Mouse (Mus musculus): ENCODE measurements at regions not wholly inside any gene's neighbourhood (a gene's known extent, or its start where the extent isn't known, plus 50 kb on each side); places are given as distances from the start of the nearest gene placed in this dataset.

DNA sequence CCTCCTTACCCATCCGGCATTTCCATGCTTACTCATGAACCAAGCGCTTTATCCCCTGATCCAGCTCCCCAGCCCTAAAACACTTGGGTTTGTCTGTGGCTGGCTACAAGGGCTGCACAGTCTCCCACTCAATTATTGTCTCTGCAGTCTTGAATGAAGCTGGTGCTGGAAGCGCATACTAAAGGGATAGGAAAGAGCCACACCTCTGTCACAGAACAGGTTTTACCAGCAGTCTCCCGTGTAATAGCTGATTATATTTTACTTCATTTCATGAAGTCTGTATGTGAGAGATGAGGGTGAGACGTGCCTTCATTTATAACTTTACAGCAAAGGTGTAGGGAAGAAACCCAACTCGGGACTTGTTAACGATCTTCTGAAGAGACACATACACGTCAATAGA, 167.0 kb upstream of the Adgrl2 start:
- no peak for ATAC-seq (replicated peaks; ENCODE audit: insufficient number of reproducible peaks, insufficient read depth, low FRiP score, low read depth)
- Histone ChIP-seq H3K27ac (no peak overlapping the region), H3K9ac (no peak overlapping the region), H3K4me2 (no peak overlapping the region), H3K4me1 (replicated peaks) (0 out of 2 replicates have a peak, but pooled peaks cover 2% of the 10 kb centered on the region), H3K9me3 (replicated peaks) (no peaks in the 10 kb centered on the region), H3K36me3 (no peaks in the 10 kb centered on the region), H3K27me3 (no peaks in the 10 kb centered on the region), H3K4me3 (no peak overlapping the region)
- 81% methylated on average over 8 of the region's 8 CpGs for WGBS

DNA sequence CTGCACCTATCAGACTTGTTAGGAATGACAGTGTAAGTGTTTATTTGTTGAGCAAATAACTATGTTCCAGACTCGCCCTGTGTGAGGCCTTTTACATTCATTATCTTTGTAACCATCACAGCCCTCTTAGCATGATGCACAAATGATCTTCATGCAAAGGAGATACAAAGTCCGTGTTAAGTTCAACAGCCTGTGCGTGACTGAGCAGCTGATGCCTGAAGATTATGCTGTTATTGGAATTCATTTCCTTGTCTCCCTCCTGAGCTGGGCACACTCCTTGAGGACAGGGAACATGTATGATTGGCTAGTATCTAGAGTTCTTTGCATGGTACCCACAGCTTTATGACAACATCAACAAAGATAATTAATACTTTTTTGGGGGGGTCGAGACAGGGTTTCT, 162.0 kb upstream of the Adgrl2 start:
- Histone ChIP-seq H3K4me1 (replicated peaks) (0 out of 2 replicates have a peak, but pooled peaks cover 2% of the 10 kb centered on the region), H3K9me3 (replicated peaks) (no peaks in the 10 kb centered on the region), H3K4me2 (no peak overlapping the region), H3K27me3 (no peaks in the 10 kb centered on the region), H3K4me3 (no peak overlapping the region), H3K9ac (no peak overlapping the region), H3K36me3 (no peaks in the 10 kb centered on the region), H3K27ac (no peak overlapping the region)
- no peak for ATAC-seq (replicated peaks; ENCODE audit: insufficient number of reproducible peaks, insufficient read depth, low FRiP score, low read depth)
- WGBS: 66% methylated on average over 4 of the region's 4 CpGs

DNA sequence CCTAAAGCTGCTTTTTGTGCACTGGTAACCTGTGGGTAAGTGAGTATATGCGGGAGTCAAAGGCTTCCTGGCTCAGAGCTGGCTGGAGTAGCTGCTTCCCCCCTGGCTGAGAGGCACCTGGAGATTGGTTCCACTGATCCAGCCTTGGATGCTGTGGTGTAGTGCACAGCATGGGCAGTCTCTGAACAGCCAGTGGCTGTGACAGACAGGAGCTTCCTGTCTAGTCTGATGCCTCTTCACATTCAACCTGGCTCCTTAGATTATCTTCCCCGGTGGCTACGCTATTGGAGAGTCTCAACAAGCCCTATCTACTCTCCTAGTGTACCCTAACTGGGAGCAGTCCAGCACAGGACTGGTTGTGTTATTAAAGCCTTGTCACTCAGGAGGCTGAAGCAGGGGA, 160.4 kb upstream of the Adgrl2 start:
- Histone ChIP-seq H3K27me3 (no peaks in the 10 kb centered on the region), H3K4me3 (no peak overlapping the region), H3K4me2 (no peak overlapping the region), H3K9me3 (replicated peaks) (no peaks in the 10 kb centered on the region), H3K27ac (no peak overlapping the region), H3K36me3 (no peaks in the 10 kb centered on the region), H3K4me1 (replicated peaks) (0 out of 2 replicates have a peak, but pooled peaks cover 2% of the 10 kb centered on the region), H3K9ac (no peak overlapping the region)
- ATAC-seq (replicated peaks; ENCODE audit: insufficient number of reproducible peaks, insufficient read depth, low FRiP score, low read depth): no peak
- WGBS: 44% methylated on average over 3 of the region's 3 CpGs

DNA sequence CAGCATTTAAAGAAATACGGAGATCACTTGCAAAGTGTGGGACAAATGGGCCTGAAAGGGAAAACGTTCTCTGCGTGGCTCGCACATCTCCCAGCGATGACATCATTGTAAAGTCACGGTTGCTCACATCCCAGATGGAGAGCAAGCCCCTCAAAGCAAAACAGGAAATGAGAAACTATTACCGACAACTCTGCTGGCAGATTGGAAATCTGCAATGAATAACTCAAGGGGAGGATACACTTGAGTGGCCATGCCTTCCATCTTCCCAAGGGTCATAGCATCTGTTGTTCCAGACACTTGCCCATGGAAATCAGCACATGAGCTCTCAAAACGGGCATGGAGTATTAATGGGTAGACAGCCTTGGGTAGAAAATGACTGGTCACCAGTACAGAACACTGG, 158.3 kb upstream of the Adgrl2 start:
- no peak overlapping the region for H3K4me3 ChIP-seq
- H3K27me3 ChIP-seq: no peaks in the 10 kb centered on the region
- H3K9me3 ChIP-seq (replicated peaks): no peaks in the 10 kb centered on the region
- H3K4me2 ChIP-seq: no peak overlapping the region
- no peak overlapping the region for H3K27ac ChIP-seq
- 69% methylated on average over 8 of the region's 8 CpGs for WGBS
- no peak for ATAC-seq (replicated peaks; ENCODE audit: insufficient number of reproducible peaks, insufficient read depth, low FRiP score, low read depth)
- H3K9ac ChIP-seq: no peak overlapping the region
- H3K4me1 ChIP-seq (replicated peaks): no peaks in the 10 kb centered on the region
- H3K36me3 ChIP-seq: no peaks in the 10 kb centered on the region

DNA sequence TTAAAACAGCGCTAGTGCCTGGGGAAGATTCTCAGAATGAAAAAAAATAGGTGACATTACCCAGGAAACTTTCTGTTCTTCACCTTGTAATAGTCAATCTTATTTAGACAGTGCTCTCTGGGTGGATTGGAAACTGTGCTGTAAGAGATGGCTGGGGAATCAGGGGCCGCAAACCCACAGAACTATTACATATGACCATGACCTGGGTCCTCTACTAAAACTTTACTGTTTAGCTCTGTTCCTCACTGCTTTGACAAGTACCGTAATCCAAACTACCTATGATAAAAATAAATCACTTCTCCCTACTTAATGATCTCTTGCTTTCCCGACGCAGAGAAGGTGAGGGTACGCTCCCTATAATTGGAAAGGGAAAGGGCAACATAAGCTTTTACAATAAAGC, 157.6 kb upstream of the Adgrl2 start:
- Histone ChIP-seq H3K4me2 (no peak overlapping the region), H3K9ac (no peak overlapping the region), H3K36me3 (no peaks in the 10 kb centered on the region), H3K27ac (no peak overlapping the region), H3K4me3 (no peak overlapping the region), H3K9me3 (replicated peaks) (no peaks in the 10 kb centered on the region), H3K4me1 (replicated peaks) (no peaks in the 10 kb centered on the region), H3K27me3 (no peaks in the 10 kb centered on the region)
- no peak for ATAC-seq (replicated peaks; ENCODE audit: insufficient number of reproducible peaks, insufficient read depth, low FRiP score, low read depth)
- 92% methylated on average over 6 of the region's 6 CpGs for WGBS

DNA sequence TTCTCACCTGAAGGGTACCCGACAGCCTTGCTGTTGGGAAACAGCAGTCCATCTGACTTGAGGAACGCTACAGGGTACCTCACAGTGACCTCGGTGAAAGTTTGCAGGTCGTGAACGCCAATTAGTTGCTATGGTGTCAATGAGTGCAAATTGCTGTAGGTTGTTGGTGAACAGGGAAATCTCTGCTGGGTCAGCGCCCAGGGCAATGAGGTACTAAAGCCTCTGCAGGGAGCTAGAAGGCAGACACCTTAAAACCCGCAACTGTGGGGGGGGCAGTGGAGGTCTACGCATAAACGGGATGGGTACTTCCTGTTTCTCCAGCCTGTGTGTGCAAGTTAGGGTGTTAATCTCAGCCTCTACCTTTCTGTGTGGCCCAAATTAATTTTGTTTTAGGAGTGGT, 156.3 kb upstream of the Adgrl2 start:
- Histone ChIP-seq H3K4me2 (no peak overlapping the region), H3K27ac (no peak overlapping the region), H3K9ac (no peak overlapping the region), H3K27me3 (no peaks in the 10 kb centered on the region), H3K36me3 (no peaks in the 10 kb centered on the region), H3K4me1 (replicated peaks) (no peaks in the 10 kb centered on the region), H3K9me3 (replicated peaks) (no peaks in the 10 kb centered on the region), H3K4me3 (no peak overlapping the region)
- no peak for ATAC-seq (replicated peaks; ENCODE audit: insufficient number of reproducible peaks, insufficient read depth, low FRiP score, low read depth)
- 74% methylated on average over 9 of the region's 9 CpGs for whole genome bisulfite sequencing

DNA sequence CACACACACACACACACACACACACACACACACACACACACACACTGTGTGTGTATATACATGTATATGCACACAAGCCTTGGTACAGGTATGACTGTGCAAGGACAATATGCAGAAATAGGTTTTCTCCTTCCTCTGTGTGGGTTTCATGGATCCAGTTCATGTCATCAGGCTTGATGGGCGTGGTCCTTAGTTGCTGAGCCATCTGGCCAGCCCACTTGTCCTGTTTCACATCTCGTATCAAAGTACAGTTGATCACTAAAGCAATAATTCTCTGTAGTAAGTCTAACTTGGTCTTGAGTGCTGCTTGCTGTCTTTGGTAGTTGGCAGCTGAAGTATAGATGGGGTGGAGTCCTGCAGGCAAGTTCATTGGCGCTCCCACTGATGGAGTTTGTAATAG, 150.1 kb upstream of the Adgrl2 start:
- no peak for ATAC-seq (replicated peaks; ENCODE audit: insufficient number of reproducible peaks, insufficient read depth, low FRiP score, low read depth)
- no peaks in the 10 kb centered on the region for H3K27me3 ChIP-seq
- no peak overlapping the region for H3K4me2 ChIP-seq
- H3K9me3 ChIP-seq (replicated peaks): no peaks in the 10 kb centered on the region
- H3K4me1 ChIP-seq (replicated peaks): no peaks in the 10 kb centered on the region
- H3K36me3 ChIP-seq: no peaks in the 10 kb centered on the region
- H3K4me3 ChIP-seq: no peak overlapping the region
- no peak overlapping the region for H3K27ac ChIP-seq
- 85% methylated on average over 3 of the region's 3 CpGs for WGBS
- no peak overlapping the region for H3K9ac ChIP-seq

DNA sequence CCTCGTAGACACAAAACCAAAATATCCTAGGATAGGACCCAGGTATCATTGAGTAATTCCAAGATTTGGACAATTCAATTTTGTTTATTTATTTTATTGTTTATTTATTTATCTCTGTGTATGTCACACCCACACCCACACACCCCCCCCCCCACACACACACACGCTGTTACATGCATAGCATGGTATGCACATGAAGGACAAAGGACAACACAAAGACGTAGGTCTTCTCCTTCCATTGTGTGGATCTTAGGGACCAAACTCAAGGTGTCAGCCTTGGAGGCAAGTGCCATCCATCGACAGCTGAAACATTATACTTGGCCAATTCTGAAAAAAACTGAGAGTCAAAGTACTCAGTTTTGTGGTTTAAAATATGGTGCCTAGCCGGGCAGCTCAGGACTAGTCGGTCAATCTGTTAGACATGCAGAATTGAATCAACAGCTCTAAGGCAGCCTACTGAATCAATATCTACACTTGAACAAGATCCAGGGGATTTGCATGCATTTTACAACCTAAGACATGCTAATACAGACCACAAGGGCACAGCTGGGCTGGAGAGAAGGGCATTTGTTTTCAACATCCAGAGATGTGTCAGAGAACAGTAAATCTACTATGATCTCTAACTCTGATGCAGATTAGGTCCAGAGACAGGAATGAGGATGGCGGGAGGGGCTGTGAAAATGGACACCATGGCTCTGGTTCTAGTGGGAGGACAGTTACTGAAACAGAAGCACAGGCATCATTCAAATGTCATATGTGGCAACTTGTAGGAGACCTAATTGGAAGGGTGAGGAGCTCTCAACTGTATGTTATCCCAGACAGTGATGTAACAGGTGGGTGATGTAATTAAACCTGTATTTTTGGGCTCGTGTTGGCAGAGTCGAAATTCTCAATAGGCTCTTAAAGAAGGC, 143.9 kb upstream of the Adgrl2 start:
- ATAC-seq (replicated peaks; ENCODE audit: insufficient number of reproducible peaks, insufficient read depth, low FRiP score, low read depth): no peak
- Histone ChIP-seq H3K27me3 (no peaks in the 10 kb centered on the region), H3K9me3 (replicated peaks) (no peaks in the 10 kb centered on the region), H3K4me3 (no peak overlapping the region), H3K27ac (no peak overlapping the region), H3K4me1 (replicated peaks) (no peaks in the 10 kb centered on the region), H3K4me2 (no peak overlapping the region), H3K36me3 (no peaks in the 10 kb centered on the region), H3K9ac (no peak overlapping the region)
- 83% methylated on average over 9 of the region's 9 CpGs for WGBS

DNA sequence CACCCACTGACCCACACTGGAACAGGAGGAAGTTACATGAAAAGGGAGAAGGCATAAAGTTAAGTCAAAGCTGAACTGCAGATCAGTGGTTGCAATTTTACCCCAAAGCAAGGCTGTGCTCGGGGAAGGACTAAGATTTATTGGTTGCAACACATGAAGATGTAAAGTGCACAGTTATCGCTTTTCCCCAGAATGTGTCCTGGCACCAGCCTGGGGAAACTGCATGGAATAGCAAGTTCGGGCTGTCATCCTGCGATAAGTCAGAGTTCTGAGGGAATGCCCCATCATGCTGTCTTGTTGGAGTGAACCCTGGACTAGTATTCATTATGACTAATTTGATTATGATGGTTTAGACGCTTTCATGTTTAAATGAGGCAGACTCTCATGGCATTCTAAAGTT, 128.5 kb upstream of the Adgrl2 start:
- no peaks in the 10 kb centered on the region for H3K36me3 ChIP-seq
- H3K9me3 ChIP-seq (replicated peaks): no peaks in the 10 kb centered on the region
- no peak for ATAC-seq (replicated peaks; ENCODE audit: insufficient number of reproducible peaks, insufficient read depth, low FRiP score, low read depth)
- H3K4me3 ChIP-seq: no peak overlapping the region
- peaks cover 22% of the 10 kb centered on the region for H3K4me1 ChIP-seq (replicated peaks)
- H3K9ac ChIP-seq: no peak overlapping the region
- no peak overlapping the region for H3K4me2 ChIP-seq
- H3K27me3 ChIP-seq: no peaks in the 10 kb centered on the region
- no peak overlapping the region for H3K27ac ChIP-seq
- WGBS: 77% methylated on average over 5 of the region's 5 CpGs

DNA sequence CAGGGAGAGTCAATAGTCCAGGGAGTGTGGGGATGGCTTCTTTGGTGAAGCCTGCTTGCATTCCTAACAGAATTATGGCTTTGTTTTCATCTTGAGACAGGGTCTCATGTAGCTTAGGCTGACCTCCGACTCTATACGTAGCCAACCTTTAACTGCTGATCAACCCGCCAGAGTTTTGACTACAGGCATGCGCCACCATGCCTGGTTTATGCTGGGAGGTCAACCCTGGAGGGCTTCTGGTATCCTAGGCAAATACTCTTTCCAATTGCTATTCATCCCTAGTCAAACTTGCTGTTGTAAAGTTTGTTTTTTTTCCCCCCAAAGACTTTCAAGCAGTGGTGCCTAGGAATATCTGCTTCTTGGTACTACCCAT, 127.3 kb upstream of the Adgrl2 start:
- Histone ChIP-seq H3K4me1 (replicated peaks) (peaks cover 22% of the 10 kb centered on the region), H3K9ac (no peak overlapping the region), H3K9me3 (replicated peaks) (no peaks in the 10 kb centered on the region), H3K4me3 (no peak overlapping the region), H3K4me2 (no peak overlapping the region), H3K27me3 (no peaks in the 10 kb centered on the region), H3K27ac (no peak overlapping the region), H3K36me3 (no peaks in the 10 kb centered on the region)
- ATAC-seq (replicated peaks; ENCODE audit: insufficient number of reproducible peaks, insufficient read depth, low FRiP score, low read depth): no peak
- 75% methylated on average over 4 of the region's 4 CpGs for WGBS

DNA sequence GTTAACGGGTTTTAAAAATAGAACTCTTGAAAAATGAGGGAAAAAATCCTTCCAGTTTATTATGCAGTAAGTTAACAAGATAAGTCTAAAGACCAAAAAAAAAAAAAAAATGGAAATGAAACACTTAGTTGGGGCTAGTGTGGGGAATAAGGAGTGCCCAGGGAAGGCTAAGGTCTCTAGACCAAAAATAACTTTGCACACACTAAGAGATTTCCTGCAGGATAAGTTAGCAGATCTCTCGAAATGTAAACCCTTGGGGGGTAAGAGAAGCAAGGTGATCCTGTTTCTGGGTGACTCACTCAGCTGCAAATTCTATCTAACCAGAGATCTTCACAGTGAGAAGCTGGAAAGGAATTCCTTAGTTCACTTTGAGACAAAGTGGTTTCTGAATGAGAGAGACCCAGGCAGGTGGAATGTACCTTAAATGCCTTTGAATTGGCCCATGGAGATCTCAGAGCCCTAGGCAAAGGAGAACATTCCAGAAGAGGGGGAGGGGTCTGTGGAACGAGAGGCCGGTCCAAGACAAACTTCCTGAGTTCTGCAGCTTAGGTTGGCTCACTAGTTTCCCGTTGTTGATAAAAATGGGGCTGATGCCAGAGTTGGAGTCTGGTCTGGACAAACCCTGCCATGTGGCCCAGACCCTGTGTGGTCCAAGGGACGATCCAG, 126.8 kb upstream of the Adgrl2 start:
- Histone ChIP-seq H3K4me3 (no peak overlapping the region), H3K27ac (no peak overlapping the region; the same call in 1 of the 2 replicates), H3K9me3 (replicated peaks) (no peaks in the 10 kb centered on the region), H3K4me1 (replicated peaks) (peaks cover 27% of the 10 kb centered on the region), H3K9ac (no peak overlapping the region), H3K36me3 (no peaks in the 10 kb centered on the region), H3K4me2 (no peak overlapping the region), H3K27me3 (no peaks in the 10 kb centered on the region)
- WGBS: 30% methylated on average over 6 of the region's 6 CpGs
- ATAC-seq (replicated peaks; ENCODE audit: insufficient number of reproducible peaks, insufficient read depth, low FRiP score, low read depth): peak; percentile 77

DNA sequence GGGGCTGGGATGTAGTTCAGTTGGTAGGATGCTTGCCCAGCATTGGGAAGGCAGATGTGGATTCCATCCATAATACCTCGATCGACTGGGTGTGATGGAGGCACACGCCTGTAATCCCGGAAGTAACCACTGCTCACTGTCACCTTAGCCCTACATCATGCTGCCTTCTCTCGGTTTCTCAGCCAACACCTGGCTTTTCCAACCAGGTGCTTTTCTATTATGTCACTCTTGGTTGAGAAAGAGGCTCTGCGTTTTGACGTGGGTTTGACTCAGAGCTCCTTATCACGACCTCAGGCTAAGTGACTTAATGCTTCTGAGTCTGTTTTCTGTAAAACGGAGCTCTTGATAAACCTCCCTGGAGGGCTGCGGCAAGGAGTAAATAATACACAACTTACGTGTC, 126.2 kb upstream of the Adgrl2 start:
- ATAC-seq (replicated peaks; ENCODE audit: insufficient number of reproducible peaks, insufficient read depth, low FRiP score, low read depth): no peak
- no peak overlapping the region for H3K4me2 ChIP-seq

More for the DNA sequence above, 126.2 kb upstream of the Adgrl2 start:
- Histone ChIP-seq H3K4me3 (no peak overlapping the region), H3K4me1 (replicated peaks) (peaks cover 32% of the 10 kb centered on the region), H3K27ac (no peak overlapping the region; the same call in 1 of the 2 replicates), H3K27me3 (no peaks in the 10 kb centered on the region), H3K9me3 (replicated peaks) (no peaks in the 10 kb centered on the region), H3K36me3 (no peaks in the 10 kb centered on the region), H3K9ac (no peak overlapping the region)
- 44% methylated on average over 11 of the region's 11 CpGs for WGBS

All from heart, embryonic 15.5 days (tissue).